Mouse (Mus musculus) megakaryocyte, embryonic 14.5 days (primary cell): ENCODE results near the gene Mettl22. TPM values are rescaled to one million over a fixed set of nuclear protein-coding genes. Genes with fewer than 3 reads are reported as not detected.

Source experiments
- H3K27me3 ChIP-seq: replicated peaks from 2 replicates; pipeline ENCODE3; 2012; ENCODE audit warnings: inconsistent platforms
- H3K36me3 ChIP-seq: replicated peaks from 2 replicates; pipeline ENCODE3; 2012; ENCODE audit warnings: low read length, inconsistent platforms, mixed read lengths
- H3K4me1 ChIP-seq: 2 replicates; pipeline ENCODE4 v1.6.1; 2012; ENCODE audit warnings: inconsistent platforms
- H3K4me3 ChIP-seq: replicated peaks from 2 replicates; pipeline ENCODE3; 2012; ENCODE audit warnings: moderate library complexity, mild to moderate bottlenecking, inconsistent platforms
- H3K9me3 ChIP-seq: 2 replicates; pipeline ENCODE4 v1.6.1; 2012; ENCODE audit warnings: inconsistent platforms
- FLI1 ChIP-seq: IDR thresholded peaks from 2 replicates; pipeline ENCODE4 v1.6.1; 2012; ENCODE audit warnings: low read length, inconsistent platforms, mixed read lengths
- GATA1 ChIP-seq: IDR thresholded peaks from 3 replicates; pipeline ENCODE4 v1.6.1; 2012; ENCODE audit warnings: mixed read lengths, low read length, inconsistent platforms, borderline replicate concordance
- polyA plus RNA-seq: library from polyadenylated mRNA; stranded (reverse); fragments of >175 nt; gene quantifications from 2 replicates; pipeline ENCODE4 v1.2.3, GENCODE M21; 2012; ENCODE audit warnings: low replicate concordance; ENCODE audit not compliant: insufficient read depth

Gene Mettl22
- polyA plus RNA-seq, 1 experiment: 18.9 TPM

DNA sequence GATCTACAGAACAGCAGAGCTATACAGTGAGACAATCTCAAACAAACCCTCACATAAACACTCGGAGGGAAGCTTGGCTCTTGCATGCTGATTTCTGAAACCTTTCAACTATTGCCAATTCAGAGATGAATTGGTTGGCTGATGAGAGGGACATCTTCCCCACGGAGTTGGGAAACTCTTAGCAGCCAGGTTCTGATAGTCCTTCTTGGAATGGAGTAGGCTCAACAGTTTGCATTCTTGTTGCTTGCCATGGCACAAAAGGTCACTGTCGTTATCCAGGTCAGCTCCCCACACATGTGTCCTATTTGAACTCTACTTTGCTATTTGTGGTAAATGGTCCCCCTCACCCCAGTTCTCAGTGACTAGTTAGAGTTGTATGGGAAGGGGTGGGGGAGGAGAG lies 54.7 kb downstream of the Mettl22 start:
- Histone ChIP-seq H3K4me1 (peaks cover 5% of the 10 kb centered on the region; the same call in 1 of the 2 replicates), H3K9me3 (no peaks in the 10 kb centered on the region), H3K27me3 (peaks cover 38% of the 10 kb centered on the region), H3K4me3 (no peak overlapping the region), H3K36me3 (no peaks in the 10 kb centered on the region)
- TF ChIP-seq FLI1: no peak
- no peak for TF ChIP-seq GATA1

DNA sequence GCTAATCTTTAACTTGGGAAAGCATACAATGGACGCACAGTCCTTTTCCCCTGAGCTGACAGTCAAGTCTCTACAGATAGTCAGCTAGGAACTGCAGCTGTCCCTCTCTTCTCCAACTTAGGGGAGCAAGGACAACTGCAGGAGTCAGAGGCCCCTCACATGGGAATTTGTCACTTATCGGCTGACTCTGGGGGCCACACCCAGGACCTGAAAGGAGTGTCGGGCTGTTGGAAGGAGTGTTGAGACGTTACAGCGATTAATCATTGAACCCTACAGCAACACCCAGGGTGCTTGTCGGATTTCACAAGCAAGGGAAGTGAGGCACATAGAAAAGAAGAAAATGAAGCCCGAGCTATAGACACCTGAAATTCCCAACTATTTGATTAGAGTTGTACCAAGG lies 55.3 kb downstream of the Mettl22 start:
- peaks cover 5% of the 10 kb centered on the region; the same call in 1 of the 2 replicates for H3K4me1 ChIP-seq
- TF ChIP-seq GATA1 (no peak), FLI1 (no peak)
- no peak overlapping the region for H3K4me3 ChIP-seq
- H3K27me3 ChIP-seq: peaks cover 39% of the 10 kb centered on the region
- no peaks in the 10 kb centered on the region for H3K9me3 ChIP-seq
- no peaks in the 10 kb centered on the region for H3K36me3 ChIP-seq

DNA sequence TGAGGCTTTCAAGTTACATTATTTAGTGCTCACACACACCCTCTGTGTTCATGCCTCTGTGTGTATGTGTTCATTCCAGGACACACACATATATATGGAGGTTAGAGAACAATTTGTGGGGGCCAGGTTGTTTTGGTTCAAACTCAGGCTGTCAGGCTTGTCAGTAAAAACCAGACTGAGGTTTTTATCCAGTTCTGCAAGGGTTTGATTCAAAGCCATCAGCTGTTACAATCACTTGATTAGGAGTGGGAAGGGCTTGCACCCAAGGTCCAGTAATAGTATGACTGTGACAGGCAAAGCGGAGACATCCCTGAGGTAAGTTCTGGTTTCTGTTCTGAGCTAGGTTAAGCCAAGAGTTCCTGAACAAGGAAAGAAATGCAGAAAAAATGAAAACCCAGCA lies 58.8 kb downstream of the Mettl22 start:
- H3K27me3 ChIP-seq: peaks cover 18% of the 10 kb centered on the region
- TF ChIP-seq GATA1: no peak
- TF ChIP-seq FLI1: no peak
- H3K4me1 ChIP-seq: no peaks in the 10 kb centered on the region
- no peak overlapping the region for H3K4me3 ChIP-seq
- peaks cover 5% of the 10 kb centered on the region; the same call in 1 of the 2 replicates for H3K9me3 ChIP-seq
- H3K36me3 ChIP-seq: no peaks in the 10 kb centered on the region

DNA sequence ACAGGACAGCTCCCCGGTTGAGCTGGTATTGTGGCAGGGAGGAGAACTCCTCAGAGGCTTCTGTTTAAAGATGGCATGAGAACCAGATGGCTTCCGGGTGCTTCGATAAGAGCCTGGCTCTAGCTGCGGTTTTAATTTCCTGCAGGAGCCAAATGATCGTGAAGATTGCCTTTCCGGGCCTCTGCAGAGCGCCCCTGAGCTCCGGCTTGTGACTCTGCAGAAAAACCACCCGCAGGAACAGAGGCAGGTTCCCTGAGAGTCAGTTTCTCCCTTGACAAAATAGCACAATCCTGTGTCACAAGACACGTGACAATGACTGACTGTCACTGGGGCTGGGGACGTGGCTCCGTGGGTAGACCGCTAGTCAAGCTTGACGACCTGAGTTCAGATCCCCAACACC lies 59.4 kb downstream of the Mettl22 start:
- Histone ChIP-seq H3K4me1 (no peaks in the 10 kb centered on the region), H3K9me3 (peaks cover 5% of the 10 kb centered on the region; the same call in 1 of the 2 replicates), H3K27me3 (peaks cover 14% of the 10 kb centered on the region), H3K4me3 (no peak overlapping the region), H3K36me3 (no peaks in the 10 kb centered on the region)
- TF ChIP-seq GATA1 (no peak), FLI1 (no peak)

DNA sequence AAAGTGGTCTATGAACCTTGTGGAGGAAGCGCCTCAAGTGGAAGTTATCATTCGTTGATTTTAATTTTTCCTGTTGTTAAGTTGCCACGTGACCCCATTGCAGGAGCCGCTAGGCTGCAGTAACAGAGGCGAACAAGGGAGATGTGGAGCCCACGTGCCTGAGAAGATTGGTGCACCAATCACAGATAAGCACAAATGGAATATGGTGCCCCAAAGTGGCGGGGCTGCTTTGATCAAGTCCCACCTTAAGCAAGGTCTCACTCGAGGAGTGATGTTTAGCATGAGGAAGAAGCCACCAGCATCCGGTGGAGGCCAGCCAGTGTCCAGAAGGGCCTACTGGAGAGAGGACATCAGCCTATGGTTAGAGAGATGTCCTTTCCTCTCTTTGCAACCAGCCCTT lies 61.9 kb downstream of the Mettl22 start:
- no peaks in the 10 kb centered on the region for H3K4me1 ChIP-seq
- TF ChIP-seq FLI1 (no peak), GATA1 (no peak)
- H3K36me3 ChIP-seq: no peaks in the 10 kb centered on the region
- H3K27me3 ChIP-seq: peaks cover 8% of the 10 kb centered on the region
- no peak overlapping the region for H3K4me3 ChIP-seq
- peaks cover 5% of the 10 kb centered on the region; the same call in 1 of the 2 replicates for H3K9me3 ChIP-seq

DNA sequence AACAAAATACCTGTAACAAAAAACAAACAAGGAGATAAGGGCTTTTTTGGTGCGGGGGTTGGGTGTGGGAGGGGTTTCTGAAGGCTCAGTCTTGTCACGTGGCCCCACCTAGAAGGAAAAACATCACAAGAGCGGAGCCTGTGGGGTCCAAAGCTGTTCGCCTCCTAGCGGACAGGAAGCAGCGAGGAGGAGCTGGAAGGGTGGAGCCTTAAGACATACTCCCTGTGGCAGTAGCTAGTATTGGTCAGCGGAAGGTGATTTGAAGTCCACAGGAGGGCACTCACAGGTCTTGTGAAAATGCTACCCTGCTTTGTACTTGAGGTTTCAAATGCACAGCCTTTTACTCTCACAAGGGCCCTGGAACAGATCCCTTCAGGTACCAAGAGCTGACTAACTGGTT lies 62.3 kb downstream of the Mettl22 start:
- Histone ChIP-seq H3K4me3 (no peak overlapping the region), H3K27me3 (peaks cover 5% of the 10 kb centered on the region), H3K4me1 (no peaks in the 10 kb centered on the region), H3K36me3 (no peaks in the 10 kb centered on the region), H3K9me3 (peaks cover 5% of the 10 kb centered on the region; the same call in 1 of the 2 replicates)
- TF ChIP-seq GATA1: no peak
- TF ChIP-seq FLI1: no peak

DNA sequence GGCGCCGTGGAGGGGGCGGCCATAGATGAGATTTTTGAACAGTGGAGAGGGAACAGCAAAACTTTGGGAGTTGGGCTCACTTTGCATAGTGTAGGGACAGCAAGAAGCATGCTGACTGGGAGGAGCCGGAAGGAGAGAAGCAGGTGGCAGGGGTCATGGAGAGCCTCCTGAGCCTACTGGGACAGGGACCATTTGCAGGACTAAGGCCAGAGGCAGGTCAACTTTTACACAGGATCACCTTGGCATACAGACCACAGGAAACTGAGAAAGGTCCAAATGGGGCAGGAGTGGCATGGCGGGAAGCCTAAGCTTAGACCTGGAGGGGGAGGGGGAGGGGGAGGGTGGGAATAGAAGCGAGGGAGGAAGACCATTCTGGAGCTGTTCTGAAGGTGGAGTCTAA lies 62.9 kb downstream of the Mettl22 start:
- no peak overlapping the region for H3K4me3 ChIP-seq
- TF ChIP-seq FLI1 (no peak), GATA1 (no peak)
- H3K4me1 ChIP-seq: no peaks in the 10 kb centered on the region
- H3K27me3 ChIP-seq: peaks cover 5% of the 10 kb centered on the region
- no peaks in the 10 kb centered on the region for H3K36me3 ChIP-seq
- peaks cover 5% of the 10 kb centered on the region; the same call in 1 of the 2 replicates for H3K9me3 ChIP-seq

DNA sequence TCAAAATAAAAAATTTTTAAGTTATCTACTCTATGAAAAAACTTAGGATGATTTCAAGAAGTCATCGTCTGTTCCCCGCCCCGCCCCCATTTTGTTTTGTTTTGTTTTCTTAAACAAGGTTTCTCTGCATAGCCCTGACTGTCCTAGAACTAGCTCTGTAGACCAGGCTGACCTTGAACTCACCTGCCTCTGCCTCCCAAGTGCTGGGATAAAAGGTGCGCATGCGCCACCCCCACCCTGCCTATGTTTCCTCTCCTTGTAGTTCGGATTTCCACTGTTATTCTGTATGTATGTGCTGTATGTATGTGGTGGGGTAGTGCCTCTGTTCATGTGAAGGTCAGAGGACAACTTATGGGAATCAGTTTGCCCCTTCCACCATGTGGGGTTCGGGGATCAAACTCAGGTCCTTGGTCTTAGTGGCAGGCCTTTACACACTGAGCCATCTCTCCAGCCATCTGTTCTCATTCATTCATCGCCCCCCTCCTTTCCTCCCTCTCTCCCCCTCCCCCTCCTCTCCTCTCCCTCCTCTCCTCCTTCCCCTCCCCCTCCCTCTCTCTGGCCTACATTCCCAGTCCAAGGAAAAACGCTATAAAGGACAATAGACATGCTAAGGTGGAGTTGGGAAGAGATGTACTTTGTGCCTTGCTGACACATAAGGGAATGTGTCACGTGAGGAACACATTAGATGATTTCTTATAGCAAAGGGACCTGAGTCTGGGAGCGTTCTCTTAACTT lies 64.0 kb downstream of the Mettl22 start:
- Histone ChIP-seq H3K9me3 (peaks cover 5% of the 10 kb centered on the region; the same call in 1 of the 2 replicates), H3K4me1 (no peaks in the 10 kb centered on the region), H3K36me3 (no peaks in the 10 kb centered on the region), H3K27me3 (peaks cover 8% of the 10 kb centered on the region), H3K4me3 (no peak overlapping the region)
- TF ChIP-seq GATA1 (no peak), FLI1 (no peak)

DNA sequence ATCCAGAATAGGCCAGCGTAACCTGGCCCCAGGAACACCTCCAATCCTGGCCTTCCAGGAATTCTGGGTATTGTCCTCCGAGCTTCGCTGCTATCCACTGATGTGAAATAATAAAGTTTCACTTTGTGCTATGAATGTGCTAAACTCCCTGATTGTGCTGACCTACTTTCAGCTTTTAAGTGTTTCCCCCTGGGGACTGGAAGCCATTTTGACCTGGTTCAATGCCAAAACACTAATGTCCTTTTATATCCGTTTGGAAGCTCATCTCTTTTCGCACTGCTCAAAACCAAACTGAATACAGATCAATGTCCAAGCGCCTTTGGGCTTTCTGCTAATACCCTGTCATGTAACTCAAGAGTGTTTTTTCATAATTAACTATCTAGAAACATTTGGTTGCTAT lies 64.8 kb downstream of the Mettl22 start:
- H3K9me3 ChIP-seq: peaks cover 5% of the 10 kb centered on the region; the same call in 1 of the 2 replicates
- H3K27me3 ChIP-seq: peaks cover 8% of the 10 kb centered on the region
- TF ChIP-seq GATA1 (no peak), FLI1 (no peak)
- H3K36me3 ChIP-seq: no peaks in the 10 kb centered on the region
- no peak overlapping the region for H3K4me3 ChIP-seq
- no peaks in the 10 kb centered on the region for H3K4me1 ChIP-seq

DNA sequence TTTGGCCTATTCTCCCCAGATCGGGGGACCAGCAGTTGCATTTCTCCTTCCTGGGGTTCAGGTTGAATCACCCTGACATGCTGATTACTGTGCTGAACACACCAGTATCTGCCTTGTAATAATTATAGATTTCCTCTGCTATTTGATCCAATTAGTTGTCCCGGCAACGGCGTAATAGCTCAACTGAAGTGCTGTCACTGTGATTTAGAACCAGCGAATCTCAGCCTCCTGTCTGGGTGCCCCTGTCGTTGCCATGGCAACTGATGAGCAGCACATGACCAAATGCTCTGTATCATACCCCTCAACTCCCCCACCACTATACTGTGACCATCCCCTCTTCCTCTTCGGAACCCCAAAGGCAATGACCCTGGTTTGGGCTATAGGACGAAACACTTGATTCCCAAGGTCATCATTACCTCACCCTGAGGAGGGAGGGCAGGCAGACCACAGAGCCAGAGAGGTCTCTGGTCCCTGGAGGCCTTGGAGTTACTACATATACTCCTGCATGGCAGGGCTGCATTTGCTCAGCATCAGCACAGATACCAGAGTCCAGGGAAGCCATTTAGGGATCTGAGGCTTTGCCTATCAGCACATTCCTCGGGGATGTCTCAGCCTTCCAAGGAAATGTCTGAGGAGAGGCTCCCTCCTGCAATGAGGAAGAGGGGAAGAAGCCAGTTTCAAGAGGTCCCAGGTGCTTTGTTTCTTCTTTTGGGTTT lies 68.7 kb downstream of the Mettl22 start:
- Histone ChIP-seq H3K4me1 (no peaks in the 10 kb centered on the region), H3K9me3 (no peaks in the 10 kb centered on the region), H3K4me3 (no peak overlapping the region), H3K27me3 (peaks cover 5% of the 10 kb centered on the region), H3K36me3 (no peaks in the 10 kb centered on the region)
- no peak for TF ChIP-seq FLI1

Other genes starting within 250 kb of the Mettl22 start
- not detected in 2 replicates for gene Tmem114, start 45.7 kb upstream of the Mettl22 start, polyA plus RNA-seq
- gene Abat, start 42.6 kb downstream of the Mettl22 start, polyA plus RNA-seq: 0.07 TPM in 1 of 2 replicates, not detected in the other
- gene Pmm2, start 166.9 kb downstream of the Mettl22 start, polyA plus RNA-seq: 5.6 and 29.3 TPM in 2 replicates
- gene Tmem186, start 166.9 kb downstream of the Mettl22 start, polyA plus RNA-seq: 1.3 and 2.5 TPM in 2 replicates
- gene Carhsp1, start 201.4 kb downstream of the Mettl22 start, polyA plus RNA-seq: 7.1 and 8.5 TPM in 2 replicates
- gene Gm5767, start 210.0 kb downstream of the Mettl22 start, polyA plus RNA-seq: not detected in 2 replicates